Mouse (Mus musculus): ENCODE measurements at regions not wholly inside any gene's neighbourhood (a gene's known extent, or its start where the extent isn't known, plus 50 kb on each side); places are given as distances from the start of the nearest gene placed in this dataset.

DNA sequence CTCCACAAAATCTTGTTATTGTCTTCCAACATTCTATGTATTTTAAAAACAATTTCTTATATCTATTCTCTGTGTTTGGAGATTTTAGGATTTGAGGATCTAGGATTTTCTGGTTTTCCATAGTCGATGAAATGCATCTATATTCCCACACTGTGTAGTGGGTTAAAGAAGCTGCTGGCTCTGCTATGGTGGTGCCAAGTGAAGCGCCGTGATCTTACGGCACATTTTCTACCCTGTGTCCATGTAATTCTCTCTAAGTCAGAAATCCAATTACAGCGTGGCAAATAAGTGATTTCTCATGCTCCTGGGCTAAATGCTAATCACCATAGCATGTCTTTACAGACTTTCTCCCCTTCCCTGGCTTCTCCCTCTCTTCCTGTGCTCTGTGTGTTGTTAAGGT is 92.1 kb upstream of the Mettl25 start:
- no peak for ATAC-seq (ENCODE audit: low FRiP score)
- Histone ChIP-seq H3K36me3 (no peaks in the 10 kb centered on the region), H3K9me3 (no peaks in the 10 kb centered on the region), H3K27ac (no peak overlapping the region), H3K4me1 (replicated peaks) (no peaks in the 10 kb centered on the region), H3K27me3 (no peaks in the 10 kb centered on the region), H3K4me3 (no peak overlapping the region), H3K9ac (no peak overlapping the region), H3K4me2 (no peak overlapping the region)
- WGBS, result 81% methylated on average over 5 of the region's 5 CpGs

GRCm38 (mm10) chr10:105932786-105933185 is 91.6 kb upstream of the Mettl25 start:
- Histone ChIP-seq H3K4me2 (no peak overlapping the region), H3K4me1 (replicated peaks) (no peaks in the 10 kb centered on the region), H3K4me3 (no peak overlapping the region), H3K27ac (no peak overlapping the region), H3K36me3 (no peaks in the 10 kb centered on the region), H3K27me3 (no peaks in the 10 kb centered on the region), H3K9ac (no peak overlapping the region), H3K9me3 (no peaks in the 10 kb centered on the region)
- no peak for ATAC-seq (ENCODE audit: low FRiP score)
- WGBS, result 67% methylated on average over 1 of the region's 1 CpGs

DNA sequence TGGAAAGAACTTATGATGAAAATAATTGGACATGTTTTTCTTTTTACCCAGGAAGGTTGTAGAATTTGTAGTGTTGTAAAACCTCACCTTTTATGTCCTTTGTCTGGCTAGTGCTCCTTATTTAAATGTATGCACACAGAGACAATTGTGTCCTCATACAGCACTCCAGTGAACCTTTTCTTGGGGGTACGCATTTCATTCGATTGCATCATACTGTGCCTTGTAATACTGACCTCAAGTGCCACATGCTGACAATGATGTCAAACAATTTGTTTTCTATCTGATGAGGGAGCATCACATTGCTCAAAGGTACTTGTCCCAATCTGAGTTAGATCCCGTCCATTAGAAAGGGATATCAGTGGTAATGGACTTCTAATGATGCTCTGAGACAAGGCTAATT is 86.4 kb upstream of the Mettl25 start:
- Histone ChIP-seq H3K36me3 (no peaks in the 10 kb centered on the region), H3K9me3 (no peaks in the 10 kb centered on the region), H3K4me1 (replicated peaks) (no peaks in the 10 kb centered on the region), H3K27me3 (no peaks in the 10 kb centered on the region), H3K4me2 (no peak overlapping the region), H3K4me3 (no peak overlapping the region), H3K27ac (no peak overlapping the region), H3K9ac (no peak overlapping the region)
- ATAC-seq (ENCODE audit: low FRiP score), result no peak
- 67% methylated on average over 3 of the region's 3 CpGs for WGBS

GRCm38 (mm10) chr10:105926912-105927238 is 85.7 kb upstream of the Mettl25 start:
- Histone ChIP-seq H3K4me3 (no peak overlapping the region), H3K4me1 (replicated peaks) (no peaks in the 10 kb centered on the region), H3K4me2 (no peak overlapping the region), H3K9ac (no peak overlapping the region), H3K27ac (no peak overlapping the region), H3K36me3 (no peaks in the 10 kb centered on the region), H3K27me3 (no peaks in the 10 kb centered on the region), H3K9me3 (no peaks in the 10 kb centered on the region)
- ATAC-seq (ENCODE audit: low FRiP score), result peak; percentile 71; the same call in 1 of the 2 replicates
- whole genome bisulfite sequencing, result 42% methylated on average over 4 of the region's 4 CpGs

- H3K36me3 ChIP-seq, result no peaks in the 10 kb centered on the region
- H3K9ac ChIP-seq, result no peak overlapping the region
- no peaks in the 10 kb centered on the region for H3K9me3 ChIP-seq
- H3K27me3 ChIP-seq, result no peaks in the 10 kb centered on the region
- peak; percentile 61; the same call in 1 of the 2 replicates for ATAC-seq (ENCODE audit: low FRiP score)
- 74% methylated on average over 5 of the region's 5 CpGs for WGBS
- H3K4me1 ChIP-seq (replicated peaks), result no peaks in the 10 kb centered on the region
- H3K4me3 ChIP-seq, result no peak overlapping the region
- H3K4me2 ChIP-seq, result no peak overlapping the region
- no peak overlapping the region for H3K27ac ChIP-seq
Measured at GRCm38 (mm10) chr10:105926229-105926911, 85.2 kb upstream of the Mettl25 start.

DNA sequence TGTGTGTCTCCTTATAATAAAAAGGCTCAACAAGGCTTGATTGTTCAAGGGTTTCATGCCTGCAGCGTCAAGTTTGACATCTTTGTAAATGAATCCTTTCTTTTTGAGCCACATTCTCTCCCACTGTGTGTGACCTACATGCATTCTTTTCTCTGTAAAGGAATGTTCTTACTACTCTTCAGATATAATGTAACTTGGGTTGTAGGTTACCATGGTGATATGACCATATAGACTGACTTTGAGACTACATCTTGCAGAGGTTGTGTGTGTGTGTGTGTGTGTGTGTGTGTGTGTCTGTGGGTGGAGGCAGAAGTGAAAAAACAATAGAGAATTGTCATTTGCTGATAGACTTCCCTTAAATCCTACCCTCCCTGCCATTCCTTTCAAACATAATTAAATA is 58.5 kb upstream of the Mettl25 start:
- peak; percentile 36; the same call in 1 of the 2 replicates for ATAC-seq (ENCODE audit: low FRiP score)
- H3K9me3 ChIP-seq, result no peaks in the 10 kb centered on the region
- 23% methylated on average over 1 of the region's 1 CpGs for WGBS
- H3K4me1 ChIP-seq (replicated peaks), result peaks cover 4% of the 10 kb centered on the region; the same call in 1 of the 2 replicates
- no peak overlapping the region for H3K4me2 ChIP-seq
- no peak overlapping the region for H3K4me3 ChIP-seq
- H3K36me3 ChIP-seq, result no peaks in the 10 kb centered on the region
- H3K9ac ChIP-seq, result no peak overlapping the region
- no peak overlapping the region for H3K27ac ChIP-seq
- no peaks in the 10 kb centered on the region for H3K27me3 ChIP-seq

DNA sequence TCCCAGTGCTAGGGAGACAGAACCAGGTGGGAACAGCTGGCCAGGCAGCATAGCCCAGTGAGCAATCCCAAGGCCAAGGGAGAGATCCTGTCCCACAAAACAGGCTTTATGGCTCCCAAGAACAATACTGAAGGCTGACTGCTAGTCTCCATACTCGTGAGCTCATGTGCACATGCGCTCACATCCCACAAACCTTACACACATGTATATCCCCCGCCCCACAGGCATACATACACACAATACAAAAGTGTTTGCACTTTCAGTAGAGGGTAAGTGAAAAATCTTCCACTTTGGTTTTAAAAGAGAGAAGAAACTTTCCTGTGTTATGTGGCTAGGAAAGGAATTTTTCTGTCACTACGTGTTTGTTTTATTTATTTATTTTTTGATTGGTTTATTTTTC is 58.0 kb upstream of the Mettl25 start:
- ATAC-seq (ENCODE audit: low FRiP score), result no peak
- Histone ChIP-seq H3K36me3 (no peaks in the 10 kb centered on the region), H3K4me1 (replicated peaks) (peaks cover 4% of the 10 kb centered on the region; the same call in 1 of the 2 replicates), H3K4me3 (no peak overlapping the region), H3K27me3 (no peaks in the 10 kb centered on the region), H3K4me2 (no peak overlapping the region), H3K9ac (no peak overlapping the region), H3K9me3 (no peaks in the 10 kb centered on the region), H3K27ac (no peak overlapping the region)
- 76% methylated on average over 4 of the region's 4 CpGs for WGBS
